Mouse (Mus musculus) liver, adult 2 months (tissue): ENCODE results near the gene Gm20388. TPM values are rescaled to one million over a fixed set of nuclear protein-coding genes. Genes with fewer than 3 reads are reported as not detected.

Source experiments
- DNase-seq: peaks from one replicate; pipeline ENCODE4 v3.0.0-alpha.2; 2011; ENCODE audit warnings: low read depth, low spot score; ENCODE audit errors: extremely low read depth
- H3K27ac ChIP-seq: fragments of 200-500 bp; replicated peaks from 2 replicates; pipeline ENCODE4 v1.5.1; 2012; ENCODE audit warnings: low read depth, mild to moderate bottlenecking, control low read depth, inconsistent platforms, low read length; ENCODE audit not compliant: insufficient read depth
- H3K27me3 ChIP-seq: fragments of 200-500 bp; 2 replicates; pipeline ENCODE4 v1.6.1; 2012; ENCODE audit warnings: mild to moderate bottlenecking, moderate library complexity, low read length, inconsistent platforms; ENCODE audit not compliant: control insufficient read depth, insufficient read depth
- H3K36me3 ChIP-seq: fragments of 200-500 bp; 2 replicates; pipeline ENCODE4 v1.6.1; 2012; ENCODE audit warnings: low read length, inconsistent platforms; ENCODE audit not compliant: control insufficient read depth, insufficient read depth
- H3K4me1 ChIP-seq: fragments of 200-500 bp; 2 replicates; pipeline ENCODE4 v1.6.1; 2011; ENCODE audit warnings: low read length; ENCODE audit not compliant: control insufficient read depth, insufficient read depth
- H3K4me3 ChIP-seq: fragments of 200-500 bp; 2 replicates; pipeline ENCODE4 v1.5.1; 2011; ENCODE audit warnings: low read depth, mild to moderate bottlenecking, control low read depth, low read length, moderate library complexity; ENCODE audit not compliant: insufficient read depth
- H3K79me2 ChIP-seq: fragments of 200-500 bp; 2 replicates; pipeline ENCODE4 v1.6.1; 2012; ENCODE audit warnings: inconsistent platforms, mild to moderate bottlenecking, low read length, moderate library complexity; ENCODE audit not compliant: control insufficient read depth, insufficient read depth
- H3K9ac ChIP-seq: fragments of 200-500 bp; 2 replicates; pipeline ENCODE4 v1.6.1; 2012; ENCODE audit warnings: low read depth, mild to moderate bottlenecking, control low read depth, inconsistent platforms, low read length
- CTCF ChIP-seq: fragments of 200-500 bp; IDR thresholded peaks from 2 replicates; pipeline ENCODE4 v1.5.1; 2011; ENCODE audit warnings: low read depth, low read length, control low read depth
- POLR2A ChIP-seq: fragments of 200-500 bp; IDR thresholded peaks from 2 replicates; pipeline ENCODE4 v1.6.1; 2011; ENCODE audit warnings: low read length, control low read depth; ENCODE audit not compliant: insufficient read depth; ENCODE audit errors: extremely low read depth
- WGBS: fragments of 180-500 bp; shearing (Covaris S2); methylation state at CpG from one replicate; pipeline ENCODE4 v1.1.7; 2018; 5-methylcytosine and 5-hydroxymethylcytosine counted together
- polyA plus RNA-seq: library from polyadenylated mRNA; depleted of rRNA; stranded (reverse); fragments of >200 nt; gene quantifications from 2 replicates; pipeline ENCODE4 v1.2.3, GENCODE M21; 2012
- total RNA-seq: library from RNA; depleted of rRNA; stranded (reverse); fragments of >200 nt; gene quantifications from 2 replicates; pipeline ENCODE4 v1.2.3, GENCODE M21; 2014

Gm20388 gene
- total and polyA plus RNA-seq, 2 experiments = 6.4 to 19.9 TPM

GRCm38 (mm10) chr8:120948050-120948595 lies 1037.5 kb downstream of the Gm20388 start:
- TF ChIP-seq POLR2A = no peak
- TF ChIP-seq CTCF = no peak
- no peaks in the 10 kb centered on the region for H3K36me3 ChIP-seq
- H3K27ac ChIP-seq = peak overlapping the region; percentile 14; the same call in 1 of the 2 replicates
- no peaks in the 10 kb centered on the region for H3K27me3 ChIP-seq
- no peak overlapping the region for H3K9ac ChIP-seq
- no peak for DNase-seq
- 54% methylated on average over 4 of the region's 4 CpGs for WGBS
- H3K4me1 ChIP-seq = peaks cover 1% of the 10 kb centered on the region; the same call in 1 of the 2 replicates
- H3K79me2 ChIP-seq = no peaks in the 10 kb centered on the region
- no peak overlapping the region for H3K4me3 ChIP-seq

DNA sequence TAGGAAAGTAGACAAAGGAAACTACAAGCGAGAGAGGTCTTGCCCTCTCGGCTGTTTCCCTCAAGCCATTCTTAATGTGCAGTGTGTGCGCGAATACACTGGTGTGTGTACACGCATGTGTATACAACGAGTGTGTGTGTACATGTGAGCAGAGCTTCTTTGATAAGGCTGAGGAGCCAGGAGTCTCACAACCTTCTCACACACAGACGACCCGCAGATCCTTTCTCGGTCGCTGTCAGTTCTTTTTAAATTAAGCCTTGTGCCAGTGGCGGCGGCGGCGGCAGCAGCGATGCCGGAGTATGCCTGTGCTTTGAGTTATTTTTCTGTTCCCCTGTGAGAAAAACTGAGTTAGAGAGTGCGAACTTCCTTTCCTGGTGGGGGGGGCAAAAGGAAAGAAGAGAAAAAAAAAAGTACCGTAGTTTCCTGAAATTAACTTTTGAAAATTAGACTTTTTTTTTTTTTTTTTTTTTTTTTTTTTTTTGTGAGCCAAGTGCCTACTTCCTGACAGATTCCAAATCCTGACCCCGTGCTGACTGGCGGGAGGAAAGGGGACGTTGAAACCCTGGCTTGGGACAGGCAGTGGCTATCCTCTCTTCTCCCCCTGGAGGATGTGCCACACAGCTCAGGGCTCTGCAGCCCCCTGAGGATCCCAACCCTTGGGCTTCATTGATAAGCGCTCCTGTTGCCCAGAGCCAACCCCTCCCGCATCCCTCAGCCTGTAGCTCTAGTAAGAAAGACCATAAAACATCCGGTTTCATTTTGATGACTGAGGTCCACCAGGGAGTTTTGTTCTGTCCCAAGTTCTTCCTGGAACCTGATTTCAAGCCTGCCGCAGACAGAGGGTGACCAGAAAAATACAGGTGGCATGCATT lies 1038.2 kb downstream of the Gm20388 start:
- WGBS = 52% methylated on average over 25 of the region's 25 CpGs
- no peak for DNase-seq
- H3K4me3 ChIP-seq = no peak overlapping the region
- H3K79me2 ChIP-seq = no peaks in the 10 kb centered on the region
- H3K27ac ChIP-seq = peak overlapping the region; percentile 46; the same call in 1 of the 2 replicates
- H3K4me1 ChIP-seq = peaks cover 1% of the 10 kb centered on the region; the same call in 1 of the 2 replicates
- H3K27me3 ChIP-seq = no peaks in the 10 kb centered on the region
- no peaks in the 10 kb centered on the region for H3K36me3 ChIP-seq
- no peak overlapping the region for H3K9ac ChIP-seq
- TF ChIP-seq POLR2A (no peak), CTCF (no peak)

DNA sequence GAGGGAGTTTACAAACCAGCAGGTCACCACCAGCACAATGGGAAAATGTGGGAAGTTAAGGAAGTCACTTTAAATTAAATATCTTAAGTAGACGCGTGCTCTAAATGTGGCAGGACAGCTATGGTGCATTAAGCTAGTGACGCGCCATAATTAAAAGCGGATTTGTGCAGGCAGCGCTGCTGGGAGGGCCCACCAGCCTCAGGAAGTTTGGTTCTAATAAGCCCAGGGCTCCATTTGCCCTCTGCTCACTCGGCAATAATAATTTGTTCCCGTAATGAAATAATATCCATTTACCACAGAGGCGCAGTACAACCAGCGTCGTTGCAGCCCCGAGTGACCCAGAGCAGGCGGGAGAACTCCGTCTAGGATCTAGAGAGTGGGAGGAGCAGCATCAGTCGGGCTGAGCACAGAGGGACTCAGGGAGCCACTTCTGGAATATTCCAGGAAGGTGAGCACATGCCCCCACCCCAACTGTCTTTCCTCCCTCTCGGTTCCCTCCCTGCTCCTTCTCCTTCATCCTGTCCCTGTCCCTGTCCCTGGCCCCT lies 1040.1 kb downstream of the Gm20388 start:
- TF ChIP-seq CTCF (no peak), POLR2A (no peak)
- Histone ChIP-seq H3K9ac (no peak overlapping the region), H3K36me3 (no peaks in the 10 kb centered on the region), H3K79me2 (no peaks in the 10 kb centered on the region), H3K27me3 (no peaks in the 10 kb centered on the region; the same call in 1 of the 2 replicates), H3K4me3 (no peak overlapping the region), H3K27ac (no peak overlapping the region), H3K4me1 (peaks cover 1% of the 10 kb centered on the region; the same call in 1 of the 2 replicates)
- 74% methylated on average over 16 of the region's 16 CpGs for WGBS
- no peak for DNase-seq

- TF ChIP-seq POLR2A (no peak), CTCF (no peak)
- H3K9ac ChIP-seq = no peak overlapping the region
- no peak overlapping the region for H3K27ac ChIP-seq
- WGBS = 76% methylated on average over 8 of the region's 8 CpGs
- H3K4me1 ChIP-seq = no peaks in the 10 kb centered on the region
- H3K79me2 ChIP-seq = no peaks in the 10 kb centered on the region
- no peak for DNase-seq
- H3K36me3 ChIP-seq = no peaks in the 10 kb centered on the region
- no peak overlapping the region for H3K4me3 ChIP-seq
- H3K27me3 ChIP-seq = no peaks in the 10 kb centered on the region
These were observed 1048.8 kb downstream of the Gm20388 start for GRCm38 (mm10) chr8:120959470-120959891.

- H3K27me3 ChIP-seq = no peaks in the 10 kb centered on the region
- H3K36me3 ChIP-seq = no peaks in the 10 kb centered on the region
- 92% methylated on average over 5 of the region's 5 CpGs for WGBS
- no peaks in the 10 kb centered on the region for H3K4me1 ChIP-seq
- H3K4me3 ChIP-seq = no peak overlapping the region
- H3K79me2 ChIP-seq = no peaks in the 10 kb centered on the region
- DNase-seq = no peak
- no peak overlapping the region for H3K9ac ChIP-seq
- no peak for TF ChIP-seq POLR2A
- TF ChIP-seq CTCF = no peak
- H3K27ac ChIP-seq = no peak overlapping the region
These were observed 1052.2 kb downstream of the Gm20388 start for GRCm38 (mm10) chr8:120962606-120963380.
